Mouse (Mus musculus) stomach, embryonic 14.5 days (tissue): ENCODE results near the gene Nkap. TPM values are rescaled to one million over a fixed set of nuclear protein-coding genes. Genes with fewer than 3 reads are reported as not detected.
"Not testable (repeated sequence)": the region's sequence is repeated elsewhere in the genome, so short reads cannot be mapped to it uniquely, and the experiment has no call there.

Experiments
- ATAC-seq: fragments of 200-750 bp; cut with Nextera tagmentation; 2 replicates; pipeline ENCODE4 v1.8.0; 2017; ENCODE audit warnings: low read depth, moderate TSS enrichment; ENCODE audit not compliant: insufficient number of reproducible peaks, insufficient read depth, low FRiP score
- H3K27ac ChIP-seq: fragments of 300-500 bp; sonication (generic); 2 replicates; pipeline ENCODE4 v1.5.1; 2014; ENCODE audit warnings: mild to moderate bottlenecking, low read length, moderate library complexity, mixed read lengths
- H3K27me3 ChIP-seq: fragments of 300-500 bp; sonication (generic); 2 replicates; pipeline ENCODE4 v1.6.1; 2014; ENCODE audit warnings: low read length, control low read depth, mixed read lengths; ENCODE audit not compliant: control insufficient read depth, insufficient read depth
- H3K36me3 ChIP-seq: fragments of 300-500 bp; sonication (generic); 2 replicates; pipeline ENCODE4 v1.6.1; 2014; ENCODE audit warnings: mild to moderate bottlenecking, control low read depth, low read length, moderate library complexity, mixed read lengths; ENCODE audit not compliant: control insufficient read depth, insufficient read depth
- H3K4me1 ChIP-seq: fragments of 300-500 bp; sonication (generic); 2 replicates; pipeline ENCODE4 v1.6.1; 2014; ENCODE audit warnings: low read length, control low read depth, mixed read lengths; ENCODE audit not compliant: control insufficient read depth, insufficient read depth
- H3K4me2 ChIP-seq: fragments of 300-500 bp; sonication (generic); replicated peaks from 2 replicates; pipeline ENCODE4 v1.6.1; 2014; ENCODE audit warnings: low read depth, low read length, control low read depth
- H3K4me3 ChIP-seq: fragments of 300-500 bp; sonication (generic); 2 replicates; pipeline ENCODE4 v1.5.1; 2014; ENCODE audit warnings: low read depth, low read length, control low read depth
- H3K9ac ChIP-seq: fragments of 300-500 bp; sonication (generic); replicated peaks from 2 replicates; pipeline ENCODE4 v1.6.1; 2014; ENCODE audit warnings: low read depth, mild to moderate bottlenecking, control low read depth, low read length, moderate library complexity, mixed read lengths
- H3K9me3 ChIP-seq: fragments of 300-500 bp; sonication (generic); 2 replicates; pipeline ENCODE4 v1.6.1; 2016; ENCODE audit warnings: low read depth, low read length, control low read depth; ENCODE audit not compliant: control insufficient read depth
- WGBS: fragments of 180-500 bp; shearing (Covaris S2); extraction: QIAGEN DNeasy Blood & Tissue Kit; methylation state at CpG from one replicate; pipeline ENCODE4 v1.1.7; 2014; 5-methylcytosine and 5-hydroxymethylcytosine counted together
- polyA plus RNA-seq: library from polyadenylated mRNA; unstranded; fragments of >200 nt; fragmentation: Nextera tagmentation; extraction: Ambion mirVana; gene quantifications from 2 replicates; pipeline ENCODE4 v1.2.1, GENCODE M21; 2014

Nkap gene
- polyA plus RNA-seq, 1 experiment from 2014 or later, result 19.0 TPM

- Histone ChIP-seq H3K4me2 (no peak within 1 kb of the TSS), H3K9ac (no peak within 1 kb of the TSS), H3K9me3 (no peaks in the 10 kb centered on the region), H3K27ac (no peak within 1 kb of the TSS), H3K4me1 (no peaks in the 10 kb centered on the region), H3K27me3 (no peaks in the 10 kb centered on the region), H3K4me3 (no peak within 1 kb of the TSS), H3K36me3 (no peaks in the 10 kb centered on the region)
- WGBS, result 55% methylated on average over 5 of the region's 5 CpGs
- no peak for ATAC-seq
These were observed 42.1 kb downstream of the Nkap start, which contains the start of gene Akap14 for GRCm38 (mm10) chrX:37168742-37169141. Gene Akap14 (minus strand): TSS chrX:37168842.

- not testable (repeated sequence) for ATAC-seq, H3K36me3 ChIP-seq, H3K4me3 ChIP-seq, H3K27ac ChIP-seq, H3K9ac ChIP-seq, H3K27me3 ChIP-seq, H3K4me2 ChIP-seq, H3K9me3 ChIP-seq, H3K4me1 ChIP-seq
- 63% methylated on average over 7 of the region's 8 CpGs for WGBS
These were observed 57.8 kb downstream of the Nkap start for GRCm38 (mm10) chrX:37184401-37184800.

GRCm38 (mm10) chrX:37190755-37191104 is 64.1 kb downstream of the Nkap start:
- H3K9ac ChIP-seq, result peak overlapping the region; percentile 33; the same call in 1 of the 2 replicates
- H3K4me3 ChIP-seq, result peak overlapping the region; percentile 45
- H3K4me2 ChIP-seq, result peak overlapping the region; percentile 49
- H3K4me1 ChIP-seq, result no peaks in the 10 kb centered on the region
- H3K27ac ChIP-seq, result no peak overlapping the region
- WGBS, result 21% methylated on average over 20 of the region's 20 CpGs
- no peaks in the 10 kb centered on the region for H3K36me3 ChIP-seq
- peak; percentile 57; the same call in 1 of the 2 replicates for ATAC-seq
- no peaks in the 10 kb centered on the region for H3K9me3 ChIP-seq
- H3K27me3 ChIP-seq, result no peaks in the 10 kb centered on the region

- no peak within 1 kb of the TSS for H3K27ac ChIP-seq
These were observed 64.6 kb downstream of the Nkap start, which contains the start of the genes Ndufa1 and Rnf113a1 for GRCm38 (mm10) chrX:37191105-37191743. Gene Ndufa1 (minus strand): TSS chrX:37191163. Gene Rnf113a1 (plus strand): TSS chrX:37191245.

GRCm38 (mm10) chrX:37191744-37192379 is 65.3 kb downstream of the Nkap start:
- H3K27ac ChIP-seq, result no peak overlapping the region
- no peaks in the 10 kb centered on the region for H3K36me3 ChIP-seq
- WGBS, result 23% methylated on average over 28 of the region's 28 CpGs
- peak; percentile 6; the same call in 1 of the 2 replicates for ATAC-seq
- peak overlapping the region; percentile 52; the same call in 1 of the 2 replicates for H3K9ac ChIP-seq
- H3K4me2 ChIP-seq, result peak overlapping the region; percentile 49
- no peaks in the 10 kb centered on the region for H3K4me1 ChIP-seq
- no peaks in the 10 kb centered on the region for H3K9me3 ChIP-seq
- no peaks in the 10 kb centered on the region for H3K27me3 ChIP-seq
- peak overlapping the region; percentile 45 for H3K4me3 ChIP-seq

More at GRCm38 (mm10) chrX:37191105-37191743, 64.6 kb downstream of the Nkap start, which contains the start of the genes Ndufa1 and Rnf113a1:
- Histone ChIP-seq H3K4me2 (peak within 1 kb of the TSS; percentile 49), H3K4me3 (peak within 1 kb of the TSS; percentile 45), H3K4me1 (no peaks in the 10 kb centered on the region), H3K9me3 (no peaks in the 10 kb centered on the region), H3K36me3 (no peaks in the 10 kb centered on the region), H3K27me3 (no peaks in the 10 kb centered on the region), H3K9ac (peak within 1 kb of the TSS; percentile 52)
- ATAC-seq, result peak; percentile 87
- 18% methylated on average over 63 of the region's 63 CpGs for WGBS

GRCm38 (mm10) chrX:37198676-37199075 is 72.1 kb downstream of the Nkap start:
- no peak overlapping the region for H3K9ac ChIP-seq
- 55% methylated on average over 8 of the region's 8 CpGs for WGBS
- no peaks in the 10 kb centered on the region for H3K4me1 ChIP-seq
- H3K4me3 ChIP-seq, result no peak overlapping the region
- no peak for ATAC-seq
- H3K27me3 ChIP-seq, result no peaks in the 10 kb centered on the region
- no peaks in the 10 kb centered on the region for H3K36me3 ChIP-seq
- no peak overlapping the region for H3K27ac ChIP-seq
- no peaks in the 10 kb centered on the region for H3K9me3 ChIP-seq
- no peak overlapping the region for H3K4me2 ChIP-seq

Other genes with a start within 250 kb of the Nkap start
- 2.6 and 2.9 TPM in 2 replicates for gene Nkrf, start 223.9 kb upstream of the Nkap start, polyA plus RNA-seq
- 21.0 and 24.7 TPM in 2 replicates for gene Sept6, start 135.0 kb upstream of the Nkap start, polyA plus RNA-seq
- 0.27 TPM in 1 of 2 replicates, not detected in the other for gene Sowahd, start 78.0 kb upstream of the Nkap start, polyA plus RNA-seq
- 674 and 682 TPM in 2 replicates for gene Rpl39, start 41.4 kb upstream of the Nkap start, polyA plus RNA-seq
- gene Upf3b, start 16.5 kb upstream of the Nkap start, polyA plus RNA-seq, result 25.4 and 26.3 TPM in 2 replicates
- gene Akap14, start 42.0 kb downstream of the Nkap start, polyA plus RNA-seq, result 0.13 TPM in 1 of 2 replicates, not detected in the other
- gene Ndufa1, start 64.4 kb downstream of the Nkap start, polyA plus RNA-seq, result 400 and 468 TPM in 2 replicates
- 10.5 and 10.7 TPM in 2 replicates for gene Rnf113a1, start 64.5 kb downstream of the Nkap start, polyA plus RNA-seq
- not detected in 2 replicates for gene Gm9, start 84.2 kb downstream of the Nkap start, polyA plus RNA-seq
- gene Rhox1, start 95.5 kb downstream of the Nkap start, polyA plus RNA-seq, result not detected in 2 replicates
- not detected in 2 replicates for gene Rhox2a, start 118.2 kb downstream of the Nkap start, polyA plus RNA-seq
- gene Rhox3a, start 123.1 kb downstream of the Nkap start, polyA plus RNA-seq, result not detected in 2 replicates
- not detected in 2 replicates for gene Rhox4a, start 138.5 kb downstream of the Nkap start, polyA plus RNA-seq